Mouse (Mus musculus) thymus, adult 2 months (tissue): ENCODE data around the gene Nabp2.

Source experiments
- CTCF ChIP-seq: fragments of 200-500 bp; IDR thresholded peaks from 2 replicates; pipeline ENCODE4 v1.5.1; 2012; ENCODE audit warnings: mild to moderate bottlenecking, control low read depth, low read length, moderate library complexity, borderline replicate concordance; ENCODE audit not compliant: control insufficient read depth, poor library complexity, insufficient read depth; ENCODE audit errors: extremely low read depth
- POLR2A ChIP-seq: fragments of 200-500 bp; IDR thresholded peaks from 2 replicates; pipeline ENCODE4 v1.6.1; 2012; ENCODE audit warnings: mild to moderate bottlenecking, low read length, control low read depth, moderate library complexity; ENCODE audit not compliant: control insufficient read depth, poor library complexity, insufficient read depth; ENCODE audit errors: extremely low read depth

DNA sequence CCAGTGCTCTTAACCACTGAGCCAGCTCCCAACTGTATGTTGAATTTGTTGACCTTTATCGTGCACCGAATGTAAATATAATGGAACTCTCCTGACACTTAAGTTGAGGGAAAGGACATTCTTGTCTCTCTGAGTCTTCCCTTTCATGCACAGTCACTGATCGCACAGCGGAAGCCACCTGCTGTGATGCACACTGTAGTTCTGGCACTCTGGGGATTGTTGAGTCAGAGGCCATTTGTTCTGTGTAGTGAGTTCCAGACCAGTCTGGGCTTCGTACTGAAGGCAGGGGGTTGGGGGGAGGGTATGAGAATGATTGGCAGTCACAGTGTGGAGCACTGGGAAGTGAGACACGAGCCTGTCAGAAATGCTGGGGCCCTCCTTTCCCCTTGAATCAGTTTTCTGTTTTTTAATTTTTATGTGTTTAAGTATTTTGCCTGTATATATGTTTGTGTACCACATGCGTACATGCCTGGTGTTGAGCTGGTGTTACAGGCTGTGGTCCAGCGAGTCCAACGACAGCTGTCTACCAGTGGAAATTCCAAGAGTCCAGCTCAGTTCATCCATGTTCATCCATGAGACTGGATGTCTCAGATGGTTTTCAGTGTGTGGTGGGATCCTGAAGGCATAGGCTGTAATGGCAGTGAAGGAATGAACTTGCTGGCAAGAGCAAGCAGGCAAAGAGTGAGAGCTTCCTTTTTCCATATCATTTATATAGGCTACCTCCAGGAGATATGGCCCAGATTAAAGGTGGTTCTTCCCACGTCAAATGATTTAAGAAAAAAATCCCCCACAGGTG lies 30.2 kb upstream of the Nabp2 start:
- no peak for TF ChIP-seq CTCF
- no peak for TF ChIP-seq POLR2A
